Mouse (Mus musculus) regulatory T cell (primary cell): Measurements from ENCODE around the gene Tm9sf2.
"Not testable (repeated sequence)": the region's sequence is repeated elsewhere in the genome, so short reads cannot be mapped to it uniquely, and the experiment has no call there.

ENCODE experiments used
- in situ Hi-C: fragments of 300-600 bp; cut with MboI, MseI; formaldehyde crosslinking; loops from one replicate; pipeline ENCODE4 v1.15.1; 2025; ENCODE audit warnings: high pct_unique_total_duplicates

Tm9sf2 gene

DNA sequence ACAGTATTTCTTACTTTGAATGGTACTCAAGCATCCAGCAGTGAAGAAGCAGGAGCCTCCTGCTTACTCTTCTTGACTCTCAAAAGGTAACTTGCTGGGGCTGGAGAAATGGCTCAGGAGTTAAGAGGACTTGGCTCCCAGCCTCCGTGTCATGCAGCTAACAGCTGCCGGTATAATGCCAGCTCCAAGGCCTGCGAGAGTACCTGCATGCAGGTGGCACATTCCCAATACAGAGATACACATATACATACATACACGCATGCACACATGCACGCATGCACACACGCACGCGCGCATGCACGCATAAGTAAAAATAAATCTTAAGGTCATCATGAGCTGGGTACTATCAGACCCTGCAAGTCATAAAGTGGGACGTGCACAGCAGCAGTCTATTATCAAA, 10.5 kb upstream of the Tm9sf2 start:
- in situ Hi-C loops, result no loop called here

DNA sequence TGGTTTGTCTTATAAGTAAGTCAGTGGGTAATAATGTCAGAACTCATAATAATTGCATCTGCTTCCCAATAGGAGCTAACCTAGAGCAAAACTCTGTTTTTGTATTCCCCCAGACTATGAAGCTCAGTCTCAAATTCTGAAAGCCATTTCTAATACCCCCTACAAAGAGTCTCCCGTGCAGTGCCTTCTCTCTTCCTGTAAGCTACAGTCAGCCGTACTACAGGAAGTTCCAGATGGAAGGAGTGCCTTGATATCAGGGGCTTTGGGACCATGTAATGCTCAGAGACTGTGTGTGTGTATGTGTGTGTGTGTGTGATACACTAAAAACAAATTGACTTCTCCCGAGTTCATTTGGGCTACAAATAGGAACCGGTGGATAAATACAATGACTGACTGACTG, 7.3 kb upstream of the Tm9sf2 start:
- in situ Hi-C loops, result no loop called here

DNA sequence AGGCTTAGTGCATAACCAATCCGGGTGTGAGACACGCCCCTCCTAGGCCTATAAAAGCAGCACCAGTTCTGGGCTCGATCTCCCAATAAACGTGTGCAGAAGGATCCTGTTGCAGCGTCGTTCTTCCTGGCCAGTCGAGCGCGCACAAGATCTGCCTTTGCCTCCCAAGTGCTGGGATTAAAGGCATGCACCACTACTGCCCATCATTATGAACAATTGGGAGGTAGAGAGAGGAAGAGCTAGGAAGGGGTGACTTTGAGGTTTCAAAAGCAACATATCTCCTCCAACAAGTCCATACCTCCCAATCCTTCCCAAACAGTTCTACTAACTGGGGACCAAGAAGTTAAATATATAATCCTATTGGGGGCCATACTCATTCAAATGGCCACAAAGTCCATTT, 4.9 kb upstream of the Tm9sf2 start:
- in situ Hi-C loops, result not testable (repeated sequence)

DNA sequence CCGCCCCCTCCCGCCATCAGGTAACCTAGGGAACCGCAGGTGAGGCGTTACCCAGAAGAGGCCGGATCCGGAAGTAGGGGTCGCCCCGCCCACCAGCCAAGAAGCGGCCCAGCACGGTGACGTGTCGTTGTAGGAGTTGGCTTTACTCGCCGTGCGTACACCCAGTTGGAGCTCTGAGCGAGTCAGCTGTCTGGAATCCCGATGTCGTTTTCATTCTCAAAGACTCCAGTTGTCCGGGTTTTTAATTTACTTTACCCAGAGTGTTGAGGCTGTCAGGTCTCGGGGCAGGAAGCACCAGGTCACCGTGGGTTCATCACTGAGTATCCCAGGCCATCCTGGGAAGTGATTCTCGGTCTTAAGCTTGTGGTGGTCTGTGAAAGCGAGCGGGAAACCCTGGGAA, 2.0 kb upstream of the Tm9sf2 start:
- in situ Hi-C loops, result loop anchor here (5.0 kb wide), 1 partner anchor 43 kb away; no protein-coding TSS in a partner anchor

DNA sequence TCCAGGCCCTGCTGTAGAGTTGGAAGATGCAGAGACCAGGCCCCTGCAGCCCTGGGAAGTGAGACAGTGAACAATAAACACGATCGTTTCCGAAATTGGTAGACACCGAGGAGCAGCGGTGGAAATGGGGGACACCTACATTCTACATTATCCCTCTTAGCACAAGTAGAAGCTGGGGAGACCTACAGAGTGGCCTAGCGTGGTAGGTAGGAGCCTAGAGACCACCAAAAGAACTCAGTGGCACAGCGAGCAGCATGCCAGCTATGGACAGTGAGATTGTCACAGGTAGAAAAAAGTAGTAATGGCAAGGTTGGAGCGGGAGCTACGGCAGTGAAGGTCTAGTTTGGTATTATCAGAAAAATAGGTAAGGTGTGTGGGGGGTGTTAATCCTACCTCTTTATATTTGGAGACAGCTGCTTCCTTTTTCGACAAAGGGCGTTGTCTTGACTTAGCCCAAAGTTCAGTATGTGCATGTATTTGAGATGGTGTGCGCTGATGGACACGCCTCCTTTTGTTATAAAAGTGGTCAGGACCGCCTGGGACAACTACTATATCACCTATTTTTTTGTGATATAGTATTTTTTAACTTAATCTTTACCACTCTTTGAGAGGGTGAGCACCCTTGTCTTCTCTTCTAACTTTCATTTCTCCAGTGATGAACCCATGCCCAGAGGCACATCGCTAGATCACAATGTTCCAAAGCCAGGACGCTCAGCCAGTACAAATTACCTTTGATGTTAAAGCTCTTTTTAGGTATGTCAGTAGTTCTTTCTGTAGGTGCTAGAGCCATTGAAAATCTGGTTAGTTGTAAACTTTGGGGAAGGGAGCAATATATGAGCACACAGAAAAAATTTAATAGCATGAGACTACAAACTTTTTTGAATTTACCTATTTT, 1.2 kb upstream of the Tm9sf2 start:
- in situ Hi-C loops, result loop anchor here (5.0 kb wide), 1 partner anchor 43 kb away; no protein-coding TSS in a partner anchor

DNA sequence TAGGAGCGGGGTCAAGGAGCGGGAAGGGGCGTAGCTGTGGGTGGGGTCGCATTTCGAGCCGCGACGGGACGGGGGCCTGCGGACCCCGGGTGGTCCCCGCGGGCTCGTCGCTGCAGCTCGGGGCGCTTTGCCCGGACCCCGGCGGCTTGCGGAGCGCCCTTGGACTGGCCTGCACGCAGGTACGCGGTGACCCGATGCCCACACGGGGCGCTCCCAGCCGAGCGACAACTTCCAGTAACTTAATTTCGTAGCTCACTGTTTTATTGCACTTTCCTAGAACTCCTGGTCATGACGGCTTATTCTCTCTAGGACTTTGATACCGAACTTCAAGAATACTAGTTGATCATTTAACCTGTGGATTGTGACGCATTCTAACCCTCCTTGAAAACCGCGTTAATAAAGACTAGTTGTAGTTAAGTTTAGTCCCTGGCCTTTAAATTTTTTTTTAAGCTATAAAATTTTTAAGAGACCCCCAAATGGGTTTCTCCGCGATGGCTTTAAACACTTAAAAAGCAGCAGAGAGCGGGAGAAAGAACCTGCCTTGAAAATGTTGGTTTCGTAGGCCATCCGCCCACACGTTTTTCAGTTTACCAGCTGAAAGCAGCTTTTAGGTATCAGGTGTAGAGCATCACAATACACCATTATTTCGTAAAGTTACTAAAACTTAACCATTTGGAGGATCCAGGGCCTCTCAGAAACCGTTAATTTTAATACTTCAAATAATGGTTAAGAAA, 810 bp downstream of the Tm9sf2 start:
- in situ Hi-C loops, result loop anchor here (5.0 kb wide), 1 partner anchor 45 kb away; no protein-coding TSS in a partner anchor

DNA sequence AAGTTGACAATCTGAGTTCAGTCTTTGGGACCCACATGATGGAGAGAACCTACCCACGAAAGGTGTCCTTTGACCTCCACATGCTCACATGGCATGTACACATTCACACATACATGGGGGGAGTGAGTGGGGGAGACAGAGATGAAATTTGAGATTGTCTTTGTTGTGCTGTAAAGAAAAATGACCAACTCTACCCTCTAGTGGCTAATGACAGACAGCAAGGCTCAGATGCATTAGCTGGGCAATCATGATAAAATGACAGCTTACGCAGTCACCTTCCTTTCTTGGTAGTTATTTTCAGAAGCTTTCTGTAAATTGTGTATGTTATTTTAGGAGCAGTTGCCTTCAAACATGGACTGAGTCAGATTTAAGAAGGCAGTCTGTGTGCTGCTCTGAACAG, 4.8 kb downstream of the Tm9sf2 start:
- in situ Hi-C loops, result no loop called here

DNA sequence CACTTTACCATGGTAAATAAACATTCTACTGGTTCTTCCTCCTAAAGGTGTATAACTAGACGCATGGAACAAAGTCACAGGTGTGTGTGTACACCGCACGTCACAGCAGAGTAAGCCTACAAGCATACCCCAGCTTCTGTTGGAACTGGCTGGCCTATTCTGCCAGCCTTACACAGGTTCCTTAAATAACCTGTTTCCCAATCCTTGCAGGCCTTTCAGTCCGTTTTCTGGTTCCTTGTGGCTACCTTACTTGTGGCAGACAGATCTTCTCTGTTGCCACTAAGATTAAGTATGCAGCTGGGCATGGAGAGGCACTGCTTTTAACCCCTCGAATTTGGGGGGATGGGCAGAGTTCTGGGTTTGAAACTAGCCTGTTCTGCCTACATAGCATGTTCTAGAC, 5.5 kb downstream of the Tm9sf2 start:
- in situ Hi-C loops, result no loop called here

DNA sequence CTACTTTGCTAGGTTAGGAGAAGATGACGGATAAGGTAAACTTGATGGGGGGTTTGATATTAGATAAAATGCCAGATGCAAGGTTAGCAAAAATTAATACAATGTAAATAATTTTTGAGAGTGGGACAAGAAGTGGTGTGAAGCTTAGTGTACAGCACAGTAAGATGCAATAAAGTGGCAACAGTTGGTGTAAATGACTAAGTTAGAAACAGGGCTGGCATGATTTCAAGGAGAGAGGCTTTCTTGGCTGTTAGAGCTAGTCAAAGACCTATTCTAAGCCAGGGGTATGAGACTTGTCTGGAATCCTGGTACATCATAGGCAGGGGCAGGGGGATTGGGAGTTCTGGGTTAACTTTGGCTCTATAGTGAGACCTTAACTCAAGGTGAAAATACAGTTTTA, 9.4 kb downstream of the Tm9sf2 start:
- in situ Hi-C loops, result no loop called here

DNA sequence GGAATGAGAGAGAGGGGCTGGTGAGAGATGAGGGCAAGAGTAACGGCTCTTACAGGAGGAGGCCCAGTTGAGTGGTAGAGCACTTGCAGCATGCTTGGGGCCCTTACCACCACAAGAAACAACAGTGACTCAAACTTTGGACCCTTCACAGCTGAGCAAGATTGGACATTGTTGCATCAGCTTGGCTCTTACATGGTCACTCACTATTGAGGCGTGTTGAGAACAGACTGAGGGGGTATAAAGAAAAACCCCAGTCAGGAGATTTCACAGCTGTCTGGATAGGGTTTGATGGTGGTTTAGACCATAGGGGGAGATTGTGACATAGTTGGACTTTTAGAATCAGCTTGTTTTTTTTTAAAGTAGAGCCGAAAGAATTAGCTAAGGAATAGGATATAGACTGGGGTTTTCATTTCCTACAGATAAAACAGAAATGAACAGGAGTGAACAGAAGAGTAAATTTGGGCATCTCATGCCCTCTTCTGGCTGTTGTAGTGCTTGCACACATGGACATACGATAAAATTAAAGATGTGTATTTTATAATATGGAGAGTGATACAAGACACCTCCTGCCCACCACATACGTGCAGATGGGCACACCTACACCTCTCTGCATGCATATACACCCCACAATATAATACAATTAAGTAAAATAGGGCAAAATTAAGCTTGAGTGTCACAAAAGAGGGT, 23.4 kb downstream of the Tm9sf2 start:
- in situ Hi-C loops, result no loop called here

DNA sequence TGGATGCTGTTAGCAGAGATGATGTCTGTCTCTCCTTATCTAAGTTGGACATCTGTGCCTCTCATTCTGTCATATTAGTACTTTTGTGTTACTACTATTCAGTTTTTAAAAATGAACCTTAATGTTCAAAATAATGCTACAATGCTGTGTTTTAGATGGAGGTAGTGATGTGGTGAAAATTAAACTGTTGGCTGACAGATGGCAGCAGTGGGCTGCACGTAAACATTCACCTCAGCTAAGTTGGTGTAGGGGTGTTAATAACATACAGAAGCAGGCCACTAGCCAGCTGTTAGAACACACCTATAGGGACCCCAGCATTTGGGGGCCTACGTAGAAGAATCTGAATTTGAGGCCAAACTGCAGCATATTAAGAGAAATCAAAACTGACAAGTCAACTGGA, 24.8 kb downstream of the Tm9sf2 start:
- in situ Hi-C loops, result no loop called here

DNA sequence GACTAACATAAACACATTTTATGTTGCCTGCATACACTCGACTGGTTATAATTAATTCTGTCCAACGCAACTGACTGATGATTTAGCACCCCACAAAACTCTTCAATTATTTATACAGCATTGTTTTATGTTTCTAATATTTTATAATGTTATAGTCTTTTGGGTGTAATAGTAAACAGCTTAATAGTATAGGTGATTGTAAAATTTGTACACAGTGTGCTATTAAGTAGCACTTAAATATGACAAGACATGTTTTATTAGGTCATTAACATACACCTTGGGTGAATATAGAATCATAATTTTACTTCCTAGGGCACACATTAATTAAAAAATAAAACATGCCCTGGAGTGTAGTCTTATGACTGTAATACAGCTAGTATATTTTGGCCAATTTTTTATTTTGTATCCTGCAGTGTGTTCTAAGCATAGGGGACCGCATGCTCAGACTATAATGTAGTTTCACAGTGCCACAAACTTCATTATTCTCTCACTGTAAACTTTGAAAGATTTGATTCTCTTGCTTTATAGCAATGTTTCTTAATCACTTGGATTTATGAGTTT, 29.6 kb downstream of the Tm9sf2 start:
- in situ Hi-C loops, result no loop called here

DNA sequence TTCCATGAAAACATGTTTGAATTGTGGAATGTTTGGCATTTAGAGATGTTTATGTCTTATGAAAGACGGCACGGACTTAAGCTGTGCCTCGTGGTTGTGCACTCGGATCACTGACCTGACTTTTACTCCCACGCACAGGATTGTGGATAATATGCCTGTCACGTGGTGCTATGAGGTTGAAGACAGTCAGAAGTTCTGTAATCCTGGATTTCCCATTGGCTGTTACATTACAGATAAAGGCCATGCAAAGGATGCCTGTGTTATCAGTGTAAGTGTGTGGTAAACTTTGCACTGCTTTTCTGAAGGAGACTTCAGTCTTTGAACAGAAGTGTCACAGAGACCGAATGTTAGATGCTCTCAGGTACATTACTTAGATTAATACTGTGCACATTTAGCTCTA, 30.4 kb downstream of the Tm9sf2 start:
- in situ Hi-C loops, result no loop called here

DNA sequence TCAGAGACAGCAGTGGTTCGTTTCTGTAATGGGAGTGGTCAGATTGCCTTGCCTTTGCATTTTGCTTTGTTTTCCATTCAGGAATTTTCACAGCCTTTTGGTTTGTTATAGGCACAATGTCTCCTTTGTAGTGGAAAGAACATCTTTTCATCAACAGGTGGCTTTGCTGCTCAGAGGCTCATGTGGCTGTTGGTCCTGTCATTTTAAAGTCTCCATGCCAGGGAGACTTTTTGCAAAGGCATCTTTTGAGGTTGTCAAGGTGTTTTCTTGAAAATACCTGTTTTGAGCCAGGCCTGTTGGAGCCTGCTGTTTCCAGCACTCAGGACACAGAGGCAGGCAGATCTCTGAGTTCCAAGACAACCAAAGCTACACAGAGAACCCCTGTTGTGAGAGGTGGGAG, 33.3 kb downstream of the Tm9sf2 start:
- in situ Hi-C loops, result no loop called here

DNA sequence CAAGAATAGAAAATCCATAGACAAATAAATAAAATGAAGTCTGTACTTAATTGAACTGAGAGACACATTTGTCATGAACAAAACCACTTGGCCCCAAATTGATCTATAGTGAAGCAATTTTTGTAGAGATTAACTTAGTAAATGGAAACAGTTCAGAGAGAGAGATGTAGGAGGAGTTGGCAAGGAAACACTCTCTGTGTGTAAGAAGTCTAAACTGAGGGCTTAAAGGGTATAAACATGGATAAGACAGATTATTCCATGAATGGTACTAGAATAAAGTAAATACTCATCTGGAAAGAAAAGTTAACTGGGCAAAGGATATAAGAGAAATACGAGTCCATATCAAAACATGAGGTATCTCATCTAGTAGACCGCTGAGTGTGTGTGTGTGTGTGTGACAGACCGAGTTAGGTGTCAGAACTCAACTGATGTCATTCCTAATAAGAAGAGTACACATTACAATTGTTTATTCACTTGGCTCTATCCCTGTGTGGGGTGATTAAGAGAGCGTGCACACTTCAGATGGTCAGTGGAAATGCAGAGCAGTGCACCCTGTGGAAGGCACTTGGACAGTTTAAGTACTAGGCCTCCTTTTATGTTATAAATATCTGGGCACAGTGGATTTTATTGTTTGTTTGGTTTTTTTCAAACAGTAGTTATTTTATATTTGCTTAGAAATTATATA, 36.9 kb downstream of the Tm9sf2 start:
- in situ Hi-C loops, result no loop called here

DNA sequence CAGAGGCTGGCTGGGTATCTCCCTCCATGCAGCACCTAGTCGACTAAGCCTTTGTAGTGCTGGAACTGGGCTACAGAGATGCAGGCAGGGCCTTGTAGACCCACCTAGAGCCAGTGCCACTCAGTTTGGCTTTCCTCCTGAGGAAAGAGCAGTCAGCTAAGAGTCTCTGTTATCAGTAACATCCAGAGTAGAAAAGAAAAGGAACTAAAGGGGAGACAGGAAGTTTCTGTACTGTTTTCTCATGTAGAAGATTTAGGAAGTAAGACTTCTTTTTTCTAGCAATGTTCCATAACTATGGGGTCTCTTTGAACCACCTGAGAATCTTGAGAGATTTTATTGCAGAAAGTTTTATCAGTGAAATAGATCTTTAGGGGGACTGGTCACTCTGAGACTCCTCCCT, 38.5 kb downstream of the Tm9sf2 start:
- in situ Hi-C loops, result no loop called here

DNA sequence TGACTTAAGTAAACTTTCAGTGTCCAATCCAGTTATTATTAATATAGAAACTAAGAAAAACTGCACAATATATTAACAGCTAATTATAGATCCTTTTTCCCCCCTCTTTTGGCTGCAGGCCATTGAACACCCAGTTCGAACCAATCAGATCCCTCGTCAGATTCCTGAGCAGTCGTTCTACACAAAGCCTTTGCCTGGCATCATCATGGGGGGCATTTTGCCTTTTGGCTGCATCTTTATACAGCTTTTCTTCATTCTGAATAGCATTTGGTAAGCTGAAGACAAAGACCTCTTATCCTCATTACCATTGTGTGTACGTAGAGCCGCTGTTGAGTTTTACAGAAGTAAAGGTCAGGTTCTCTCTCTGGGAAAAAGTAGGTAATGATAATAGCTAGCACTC, 43.8 kb downstream of the Tm9sf2 start:
- in situ Hi-C loops, result loop anchor here (10.0 kb wide), 1 partner anchor 1206 kb away; no protein-coding TSS in a partner anchor

DNA sequence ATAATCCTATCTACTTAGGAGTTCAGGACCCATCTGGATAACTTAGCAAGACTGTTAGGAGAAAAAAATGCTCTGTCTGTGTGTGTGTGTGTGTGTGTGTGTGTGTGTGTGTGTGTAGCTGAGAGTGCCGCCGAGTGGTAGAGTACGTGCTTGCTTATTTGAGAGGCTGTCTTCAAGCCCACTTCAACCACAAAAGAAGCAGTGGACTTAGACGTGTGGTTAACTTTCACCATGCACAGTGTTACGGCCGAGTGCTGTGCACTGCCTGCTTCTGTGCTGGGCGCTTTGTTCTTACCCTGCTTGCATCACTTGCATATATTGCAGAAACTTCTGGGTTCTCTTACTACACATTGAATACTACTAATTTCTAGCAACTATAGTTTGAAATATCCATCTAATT, 50.9 kb downstream of the Tm9sf2 start:
- in situ Hi-C loops, result loop anchor here (10.0 kb wide), 1 partner anchor 1213 kb away; no protein-coding TSS in a partner anchor

DNA sequence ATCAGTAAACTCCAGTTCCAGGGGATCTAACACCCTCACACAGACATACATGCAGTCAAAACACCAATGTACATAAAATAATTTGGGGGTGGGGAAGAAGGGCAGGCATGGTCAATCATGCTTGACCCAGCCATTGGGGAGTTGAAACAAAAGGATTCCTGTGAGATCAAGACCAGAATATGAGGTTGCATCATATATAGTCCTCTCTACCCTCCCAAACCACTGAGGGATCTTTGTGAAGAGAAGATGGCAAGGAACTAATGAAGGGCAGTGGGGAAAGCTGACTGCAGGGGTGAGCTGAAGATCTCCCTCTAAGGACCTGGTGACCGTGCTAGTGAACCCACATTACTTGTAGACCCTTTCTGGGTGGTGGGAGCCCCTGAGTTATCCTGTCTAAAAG, 54.1 kb downstream of the Tm9sf2 start:
- in situ Hi-C loops, result no loop called here

DNA sequence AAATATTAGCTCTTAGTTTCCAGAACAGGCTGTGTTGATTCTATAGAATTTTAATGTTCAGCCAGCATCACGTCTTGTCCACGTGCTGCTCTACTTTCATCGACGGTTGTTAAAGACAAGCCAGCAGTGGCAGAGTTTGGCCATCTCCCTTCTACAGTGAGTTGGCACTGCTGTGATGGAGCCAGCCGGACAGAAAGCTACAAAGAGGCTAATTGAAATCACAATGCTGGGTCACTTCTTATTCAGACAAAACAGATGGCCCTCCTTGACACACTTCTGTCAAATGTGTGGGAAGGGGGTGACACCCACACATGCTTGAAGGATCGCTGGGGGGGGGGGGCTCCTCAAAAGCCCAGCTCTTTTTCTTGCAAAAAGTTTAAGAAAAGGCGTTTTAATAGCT, 62.1 kb downstream of the Tm9sf2 start:
- in situ Hi-C loops, result no loop called here

DNA sequence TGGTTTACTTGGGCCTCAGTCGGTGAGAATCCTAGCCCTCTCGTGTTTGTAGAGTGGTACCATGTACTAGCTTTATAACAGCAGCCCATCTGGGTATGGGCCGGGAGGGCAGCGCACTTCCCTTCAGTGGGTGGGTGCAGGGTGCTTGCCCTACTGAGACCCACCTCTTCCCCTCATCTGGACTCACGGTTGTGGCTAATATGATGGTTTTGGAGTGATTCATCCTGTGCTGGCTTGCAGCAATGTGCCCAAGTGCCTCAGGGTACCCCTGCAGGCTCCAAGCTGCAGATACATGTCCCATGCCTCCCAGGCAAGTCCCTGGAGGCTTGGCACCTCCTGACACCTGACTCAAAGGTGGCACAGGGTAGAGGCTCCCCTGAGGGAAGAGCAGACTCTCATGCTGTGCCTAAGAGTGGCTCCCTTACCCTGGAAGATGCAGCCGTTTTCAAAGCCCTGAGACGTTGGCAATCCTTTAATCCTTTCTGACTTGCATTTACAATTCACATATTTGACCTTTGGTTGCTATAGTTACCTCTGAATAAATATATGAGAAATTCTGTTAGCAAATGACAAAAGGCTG, 63.5 kb downstream of the Tm9sf2 start:
- in situ Hi-C loops, result no loop called here
